Mouse (Mus musculus) CH12.LX (cell line): ENCODE results near the gene Iqgap3. TPM values are rescaled to one million over a fixed set of nuclear protein-coding genes. Genes with fewer than 3 reads are reported as not detected.

Experiments
- DNase-seq: peaks from one replicate; pipeline ENCODE4 v3.0.0-alpha.2; 2013; ENCODE audit errors: extremely low read depth
- H3K27ac ChIP-seq: 2 replicates; pipeline ENCODE4 v1.5.1; 2012; ENCODE audit warnings: low read depth, mild to moderate bottlenecking, control low read depth, moderate library complexity; ENCODE audit not compliant: insufficient read depth
- H3K27me3 ChIP-seq: replicated peaks from 2 replicates; pipeline ENCODE3; 2012; ENCODE audit warnings: inconsistent platforms
- H3K36me3 ChIP-seq, 2 experiments: replicated peaks in 1 of 2; 2 replicates each; pipeline versions ENCODE3 to v1.6.1; 2012; ENCODE audit warnings: inconsistent platforms in 1 of 2, low read length in 1 of 2, mild to moderate bottlenecking in 1 of 2, mixed read lengths in 1 of 2, moderate library complexity in 1 of 2; ENCODE audit not compliant: control insufficient read depth in 1 of 2, insufficient read depth in 1 of 2
- H3K4me1 ChIP-seq, 2 experiments: 2 replicates each; pipeline ENCODE4 v1.6.1; 2012; ENCODE audit warnings: inconsistent platforms in 1 of 2, moderate library complexity in 1 of 2; ENCODE audit not compliant: insufficient read depth in 2 of 2, control insufficient read depth in 1 of 2
- H3K4me2 ChIP-seq: 2 replicates; pipeline ENCODE4 v1.6.1; 2012; ENCODE audit warnings: low read depth, mild to moderate bottlenecking, control low read depth; ENCODE audit not compliant: poor library complexity, insufficient read depth, severe bottlenecking
- H3K4me3 ChIP-seq, 3 experiments: fragments of 150-350 bp in 1 of 3; sonication (generic) in 1 of 3; replicated peaks in 1 of 3; 2 replicates each; pipeline versions ENCODE3 to v1.5.1; 2011 to 2012; ENCODE audit warnings: low read depth in 2 of 3, low read length in 2 of 3, mild to moderate bottlenecking in 2 of 3, moderate library complexity in 2 of 3, control low read depth in 1 of 3, improper control_type of control experiment in 1 of 3, inconsistent platforms in 1 of 3, mixed read lengths in 1 of 3; ENCODE audit not compliant: poor library complexity in 1 of 3
- H3K79me2 ChIP-seq: replicated peaks from 2 replicates; pipeline ENCODE4 v1.6.1; 2012; ENCODE audit warnings: mild to moderate bottlenecking, moderate library complexity; ENCODE audit not compliant: control insufficient read depth, poor library complexity, insufficient read depth, severe bottlenecking; ENCODE audit errors: extremely low read depth
- H3K9ac ChIP-seq: 2 replicates; pipeline ENCODE4 v1.6.1; 2012; ENCODE audit warnings: low read depth, mild to moderate bottlenecking, control low read depth, moderate library complexity; ENCODE audit not compliant: insufficient read depth
- H3K9me3 ChIP-seq: replicated peaks from 2 replicates; pipeline ENCODE3; 2012; ENCODE audit warnings: low read length, inconsistent platforms, mixed read lengths
- BHLHE40 ChIP-seq: IDR thresholded peaks from 2 replicates; pipeline ENCODE4 v1.6.1; 2011; ENCODE audit warnings: mild to moderate bottlenecking, low read depth, low read length, improper control_type of control experiment
- CHD2 ChIP-seq: IDR thresholded peaks from 2 replicates; pipeline ENCODE4 v1.6.1; 2011; ENCODE audit warnings: low read length, improper control_type of control experiment
- E2F4 ChIP-seq: IDR thresholded peaks from 2 replicates; pipeline ENCODE4 v1.6.1; 2011; ENCODE audit warnings: low read depth, low read length, improper control_type of control experiment; ENCODE audit not compliant: insufficient replicate concordance
- ELF1 ChIP-seq: IDR thresholded peaks from 2 replicates; pipeline ENCODE4 v1.6.1; 2014; ENCODE audit warnings: low read depth, mild to moderate bottlenecking, inconsistent platforms, low read length, improper control_type of control experiment
- IRF4 ChIP-seq: IDR thresholded peaks from 2 replicates; pipeline ENCODE4 v1.6.1; 2014; ENCODE audit warnings: low read depth, mild to moderate bottlenecking, inconsistent platforms, low read length, improper control_type of control experiment
- JUN ChIP-seq: IDR thresholded peaks from 2 replicates; pipeline ENCODE4 v1.6.1; 2011; ENCODE audit warnings: low read depth, mild to moderate bottlenecking, low read length, improper control_type of control experiment, moderate library complexity; ENCODE audit not compliant: insufficient read depth
- MAFK ChIP-seq: IDR thresholded peaks from 2 replicates; pipeline ENCODE4 v1.6.1; 2011; ENCODE audit warnings: low read length, improper control_type of control experiment; ENCODE audit not compliant: insufficient replicate concordance
- MAZ ChIP-seq: IDR thresholded peaks from 2 replicates; pipeline ENCODE4 v1.6.1; 2012; ENCODE audit warnings: low read depth, mild to moderate bottlenecking, inconsistent platforms, low read length, improper control_type of control experiment, moderate library complexity
- MEF2A ChIP-seq: IDR thresholded peaks from 2 replicates; pipeline ENCODE4 v1.6.1; 2014; ENCODE audit warnings: low read depth, mild to moderate bottlenecking, inconsistent platforms, low read length, improper control_type of control experiment, borderline replicate concordance
- NELFE ChIP-seq: IDR thresholded peaks from 2 replicates; pipeline ENCODE4 v1.6.1; 2011; ENCODE audit warnings: low read depth, low read length, improper control_type of control experiment
- PAX5 ChIP-seq: IDR thresholded peaks from 2 replicates; pipeline ENCODE4 v1.6.1; 2012; ENCODE audit warnings: low read length, inconsistent platforms, mixed read lengths
- SIN3A ChIP-seq: IDR thresholded peaks from 2 replicates; pipeline ENCODE4 v1.6.1; 2012; ENCODE audit warnings: low read length, improper control_type of control experiment, inconsistent platforms
- TCF12 ChIP-seq: IDR thresholded peaks from 2 replicates; pipeline ENCODE4 v1.6.1; 2014; ENCODE audit warnings: low read depth, mild to moderate bottlenecking, inconsistent platforms, low read length, improper control_type of control experiment
- UBTF ChIP-seq: IDR thresholded peaks from 2 replicates; pipeline ENCODE4 v1.6.1; 2012; ENCODE audit warnings: low read depth, mild to moderate bottlenecking, inconsistent platforms, low read length, improper control_type of control experiment, moderate library complexity
- USF1 ChIP-seq: IDR thresholded peaks from 2 replicates; pipeline ENCODE4 v1.6.1; 2014; ENCODE audit warnings: low read depth, mild to moderate bottlenecking, inconsistent platforms, low read length, improper control_type of control experiment
- ZMIZ1 ChIP-seq: IDR thresholded peaks from 2 replicates; pipeline ENCODE4 v1.6.1; 2012; ENCODE audit warnings: low read depth, mild to moderate bottlenecking, inconsistent platforms, low read length, improper control_type of control experiment
- ZNF384 ChIP-seq: IDR thresholded peaks from 2 replicates; pipeline ENCODE4 v1.6.1; 2012; ENCODE audit warnings: low read depth, low read length, improper control_type of control experiment, inconsistent platforms
- dilution Hi-C: fragments of 300-500 bp; cut with MboI; formaldehyde crosslinking; loops from 2 replicates; pipeline ENCODE4 v1.14.3; 2020; ENCODE audit warnings: low sequenced_read_pairs; ENCODE audit not compliant: extremely low pct_unique_long_range_greater_than_20kb, extremely low pct_ligation_motif_present
- in situ Hi-C: fragments of 300-500 bp; cut with MboI; formaldehyde crosslinking; loops from 3 replicates; pipeline ENCODE4 v1.14.3; 2019; ENCODE audit warnings: low sequenced_read_pairs, low pct_ligation_motif_present, low pct_unique_long_range_greater_than_20kb, mixed read lengths
- polyA plus RNA-seq: library from polyadenylated mRNA; unstranded; fragments of >175 nt; gene quantifications from 2 replicates; pipeline ENCODE4 v1.2.1, GENCODE M21; 2012; ENCODE audit warnings: low read depth; ENCODE audit not compliant: insufficient read length
- total RNA-seq, 2 experiments: library from RNA; depleted of rRNA; stranded (reverse); fragments of 300-350 nt in 1 of 2; fragments of >200 nt in 1 of 2; gene quantifications; 2 replicates each; pipeline ENCODE4 v1.2.3; 2012 to 2014

Gene Iqgap3
- total and polyA plus RNA-seq, 3 experiments: 13.0 to 21.9 (median 18.3) TPM

DNA sequence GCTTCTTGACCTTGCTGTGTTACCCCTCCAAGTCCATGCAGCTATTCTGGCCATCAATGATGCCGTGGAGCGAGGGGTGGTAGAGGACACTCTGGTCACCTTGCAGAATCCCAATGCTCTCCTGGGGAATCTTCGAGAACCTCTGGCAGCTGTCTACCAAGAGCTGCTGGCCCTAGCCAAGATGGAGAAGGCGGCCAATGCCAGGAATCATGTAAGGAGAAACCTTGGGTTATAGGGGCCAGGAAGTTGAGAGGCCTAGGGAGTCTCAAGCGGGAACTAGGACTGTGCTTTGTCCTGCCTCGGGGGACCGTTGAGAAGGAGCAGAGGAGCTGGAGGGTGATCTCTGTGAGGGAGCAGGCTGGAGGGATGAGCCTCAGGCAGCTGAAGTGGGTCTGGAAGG is 8.3 kb downstream of the Iqgap3 start:
- Histone ChIP-seq H3K4me3 (no peak overlapping the region), H3K9me3 (no peaks in the 10 kb centered on the region), H3K36me3 (peaks cover 41 to 84% of the 10 kb centered on the region in 2 experiments), H3K4me2 (no peak overlapping the region), H3K27me3 (no peaks in the 10 kb centered on the region), H3K79me2 (no peaks in the 10 kb centered on the region), H3K4me1 (peaks cover 3 to 14% of the 10 kb centered on the region in 2 experiments; a peak in 3 of 4 replicates), H3K9ac (no peak overlapping the region), H3K27ac (no peak overlapping the region)
- dilution Hi-C loops (no loop called here), in situ Hi-C loops (no loop called here)
- DNase-seq: no peak
- TF ChIP-seq PAX5 (no peak), NELFE (no peak), E2F4 (no peak), BHLHE40 (no peak), JUN (no peak), ZMIZ1 (no peak), SIN3A (no peak), UBTF (no peak)

DNA sequence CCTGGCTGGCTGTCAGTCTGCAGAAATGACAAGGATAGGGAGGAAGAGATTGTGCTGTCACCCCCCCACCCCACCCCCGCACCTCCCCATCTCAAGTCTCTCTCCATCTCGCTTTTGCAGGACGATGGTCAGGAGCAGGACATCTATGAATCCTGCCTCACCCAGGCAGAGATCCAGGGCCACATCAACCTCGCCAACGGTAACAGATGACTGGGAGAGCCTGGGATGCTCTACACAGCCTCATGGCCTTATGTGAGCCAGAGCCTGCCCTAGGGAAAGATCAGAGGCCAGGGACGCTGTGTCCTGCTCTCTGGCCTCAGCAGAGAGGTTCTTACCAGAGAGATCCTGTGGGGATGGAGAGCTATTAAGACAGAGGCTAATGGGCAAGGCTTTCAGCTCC is 8.8 kb downstream of the Iqgap3 start:
- Histone ChIP-seq H3K4me1 (peaks cover 3 to 10% of the 10 kb centered on the region in 2 experiments; a peak in 3 of 4 replicates), H3K36me3 (peaks cover 43 to 89% of the 10 kb centered on the region in 2 experiments), H3K27ac (no peak overlapping the region), H3K79me2 (no peaks in the 10 kb centered on the region), H3K9ac (no peak overlapping the region), H3K9me3 (no peaks in the 10 kb centered on the region)
- dilution Hi-C loops: no loop called here
- in situ Hi-C loops: no loop called here
- TF ChIP-seq TCF12 (no peak), MEF2A (no peak), MAZ (no peak), ZNF384 (no peak), USF1 (no peak), ELF1 (no peak), IRF4 (no peak), MAFK (no peak), SIN3A (no peak), CHD2 (no peak)
- TF ChIP-seq, all 38 proteins: peak for 0
- Histone ChIP-seq H3K4me2 (no peak overlapping the region), H3K4me3 (no peak overlapping the region), H3K27me3 (no peaks in the 10 kb centered on the region)
- DNase-seq: no peak
